Mouse (Mus musculus): ENCODE data around the gene Tmem177.

- no peak for TF ChIP-seq CTCF (IDR thresholded peaks at IDR 0.05; ENCODE audit: low read depth, low read length)
- TF ChIP-seq GATA1 (IDR thresholded peaks at IDR 0.05; ENCODE audit: borderline replicate concordance, low read length) = no peak
Measured at GRCm38 (mm10) chr1:119953456-119953855, 40.4 kb upstream of the Tmem177 start.

All from G1E (cell line).